Mouse (Mus musculus) left cerebral cortex, postnatal 25 days (tissue): Measurements from ENCODE around the gene C1galt1. TPM values are rescaled to one million over a fixed set of nuclear protein-coding genes. Genes with fewer than 3 reads are reported as not detected.

Experiments
- DNase-seq, 2 experiments: peaks; one replicate each; pipeline ENCODE4 v3.0.0; 2022; ENCODE audit warnings: low spot score in 2 of 2, mixed read lengths in 1 of 2
- intact Hi-C: fragments of 180-260 bp; cut with DNase I; formaldehyde crosslinking; loops from one replicate; pipeline ENCODE4 v1.15.1; 2025
- total RNA-seq, 2 experiments: library from RNA; stranded (reverse); gene quantifications; 2 replicates each; pipeline ENCODE4 v1.2.3; 2021

The C1galt1 gene
- total RNA-seq, 2 experiments from 2014 or later = 15.1 to 15.6 TPM

GRCm38 (mm10) chr6:7857356-7858247 lies 13.0 kb downstream of the C1galt1 start:
- no peak for DNase-seq
- intact Hi-C loops = no loop called here

DNA sequence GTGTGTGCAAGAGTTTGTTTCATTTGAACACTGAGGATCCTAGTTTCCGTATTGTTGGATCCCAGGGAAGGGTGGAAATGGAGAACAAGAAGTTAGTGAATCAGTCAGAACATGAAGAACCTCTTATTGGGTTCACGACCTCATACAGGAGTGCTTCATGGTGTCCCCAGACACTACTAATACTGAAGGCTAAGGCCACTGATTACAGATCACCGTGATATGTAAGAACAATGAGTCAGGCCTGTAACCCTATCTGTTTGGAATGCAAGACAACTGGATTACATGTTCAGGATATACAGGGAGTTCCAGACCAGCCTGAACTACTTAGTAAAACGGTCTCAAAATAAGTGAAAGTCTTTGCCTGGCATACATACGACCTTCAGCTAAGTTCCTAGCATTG lies 13.9 kb downstream of the C1galt1 start:
- intact Hi-C loops = no loop called here
- DNase-seq = no peak

DNA sequence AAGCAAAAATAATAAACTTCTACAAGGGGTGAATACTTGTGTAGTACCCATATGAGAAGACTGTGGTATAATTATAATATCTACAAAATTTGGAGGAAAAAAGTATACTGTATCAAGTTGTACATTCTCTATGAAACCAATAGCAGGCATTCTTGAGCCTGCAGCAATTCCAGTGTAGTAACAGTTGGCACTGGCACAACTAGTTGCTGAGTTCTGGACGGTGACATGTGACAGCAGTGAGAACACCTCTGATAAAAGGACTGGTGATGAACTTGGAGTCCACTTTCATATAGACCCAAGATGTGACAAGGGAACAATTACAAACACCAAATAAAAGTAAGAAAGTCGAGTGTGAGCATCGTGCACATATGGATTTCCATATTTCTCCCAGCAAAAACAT lies 14.5 kb downstream of the C1galt1 start:
- DNase-seq = no peak
- intact Hi-C loops = no loop called here

GRCm38 (mm10) chr6:7861033-7861432 lies 16.4 kb downstream of the C1galt1 start:
- intact Hi-C loops = no loop called here
- DNase-seq = peak in 1 of 2 experiments; percentile 51

GRCm38 (mm10) chr6:7863354-7863753 lies 18.7 kb downstream of the C1galt1 start:
- intact Hi-C loops = no loop called here
- DNase-seq = no peak

GRCm38 (mm10) chr6:7876836-7877235 lies 32.2 kb downstream of the C1galt1 start:
- intact Hi-C loops = no loop called here
- no peak for DNase-seq

DNA sequence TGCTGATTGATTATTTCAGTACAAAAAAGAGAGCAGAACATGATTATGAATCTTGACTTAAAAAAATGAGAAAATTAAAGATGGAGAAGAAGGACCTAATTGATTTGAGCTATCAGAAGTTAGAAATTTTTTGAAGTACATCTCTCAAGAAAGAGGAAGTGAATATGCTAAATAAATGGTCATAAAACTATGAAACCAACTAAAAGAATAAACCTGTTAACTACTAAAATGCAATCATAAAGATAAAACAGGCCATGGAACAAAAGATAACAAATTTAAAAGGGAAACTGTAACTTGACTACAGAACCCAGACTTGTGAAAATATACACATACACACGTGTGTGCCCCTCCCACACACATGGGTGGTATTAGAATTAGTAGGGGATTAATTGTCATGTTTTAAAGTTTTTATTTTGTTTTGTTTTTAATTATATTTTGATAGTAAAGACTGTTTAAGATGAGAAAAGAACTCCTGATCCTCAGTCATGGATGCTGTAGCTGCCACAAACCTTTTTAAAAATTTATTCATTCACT lies 37.0 kb downstream of the C1galt1 start:
- DNase-seq = no peak
- intact Hi-C loops = no loop called here

DNA sequence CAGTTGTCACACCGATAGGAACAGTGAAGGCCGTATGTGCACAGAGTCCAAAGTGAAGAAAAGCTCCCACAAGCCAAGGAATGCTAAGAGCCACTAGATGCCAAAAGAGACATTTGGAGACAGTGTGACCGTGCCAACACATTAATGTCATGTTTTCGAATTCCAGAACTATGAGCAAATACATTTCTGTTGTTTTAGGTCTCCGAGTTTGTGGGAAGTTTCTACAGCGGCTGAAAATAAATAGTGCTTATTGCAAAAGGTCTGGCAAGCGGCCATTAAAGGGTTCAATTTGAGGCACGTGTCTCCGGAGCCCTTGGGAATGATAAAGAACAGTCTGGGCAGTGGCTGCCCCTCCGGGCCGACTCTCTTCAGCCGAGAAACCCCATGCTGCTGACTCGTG lies 37.9 kb downstream of the C1galt1 start:
- intact Hi-C loops = no loop called here
- DNase-seq = no peak

DNA sequence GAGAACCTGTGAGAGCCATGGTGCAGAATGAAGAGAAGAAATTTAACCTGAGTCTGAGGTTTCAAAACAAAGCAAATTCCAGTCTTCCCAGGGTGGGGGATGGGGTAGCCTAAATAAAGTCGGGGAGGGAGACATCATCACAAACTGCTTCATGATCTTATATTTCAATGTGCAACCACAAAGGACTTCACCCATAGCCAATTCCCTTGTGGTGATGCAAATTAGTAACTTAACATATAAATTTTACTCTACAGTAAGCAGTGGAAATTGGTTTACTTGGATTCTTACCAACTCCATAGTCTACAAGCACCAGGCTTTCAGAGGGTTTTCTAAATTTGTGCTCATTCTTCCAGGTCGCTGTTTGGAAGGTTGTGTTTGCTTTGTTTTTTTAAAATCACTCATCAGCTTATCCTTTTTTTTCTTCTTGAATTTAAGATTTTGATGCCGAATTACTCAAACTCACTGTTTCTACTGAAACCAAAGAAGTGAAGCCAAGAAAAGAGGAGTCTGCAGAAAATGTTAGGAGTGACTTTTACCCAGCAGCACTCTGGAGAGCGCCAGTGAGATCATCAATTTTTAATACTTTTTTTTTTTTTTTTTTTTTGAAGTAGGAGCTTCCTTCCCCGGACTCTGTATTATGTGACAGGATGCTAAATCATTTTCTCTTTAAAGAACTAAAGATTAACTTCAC lies 41.5 kb downstream of the C1galt1 start:
- no peak for DNase-seq
- intact Hi-C loops = no loop called here

GRCm38 (mm10) chr6:7886685-7887004 lies 42.0 kb downstream of the C1galt1 start:
- intact Hi-C loops = no loop called here
- DNase-seq = no peak

DNA sequence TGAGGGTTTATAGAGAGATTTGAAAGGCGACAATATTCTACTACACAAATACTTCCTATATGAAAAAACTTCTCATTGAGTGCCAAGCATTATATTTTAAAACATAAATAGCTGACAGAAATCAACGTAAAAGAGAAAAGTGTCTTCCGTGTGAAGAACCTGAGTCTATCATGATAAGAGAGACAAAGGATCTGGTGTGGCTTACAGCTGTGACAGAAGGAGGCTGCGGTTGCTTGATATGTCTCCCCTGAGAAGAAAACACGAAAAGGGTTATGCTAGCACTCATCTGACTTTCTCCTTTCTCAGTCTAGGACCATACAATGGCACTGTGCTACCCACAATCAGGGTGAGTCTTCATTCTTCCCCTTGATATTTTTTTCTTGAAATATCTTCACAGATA lies 51.7 kb downstream of the C1galt1 start:
- intact Hi-C loops = no loop called here
- DNase-seq = no peak

- intact Hi-C loops = no loop called here
- peak in 1 of 2 experiments; percentile 28 for DNase-seq
Observed at GRCm38 (mm10) chr6:7912015-7912414, 67.4 kb downstream of the C1galt1 start.

Other genes with a start within 250 kb of the C1galt1 start
- gene Asns, start 151.6 kb upstream of the C1galt1 start, total RNA-seq = 100 to 1,000 TPM; 102 to 107 TPM